Mouse (Mus musculus) ES-Bruce4 (cell line): ENCODE results near the gene Arap2. TPM values are rescaled to one million over a fixed set of nuclear protein-coding genes. Genes with fewer than 3 reads are reported as not detected.
A peak's percentile ranks its signal among the peaks of the same experiment; 100 is the strongest.

Experiments
- H3K27ac ChIP-seq: 2 replicates; pipeline ENCODE4 v1.5.1; 2012; ENCODE audit warnings: low read length, inconsistent platforms; ENCODE audit not compliant: insufficient read depth
- H3K27me3 ChIP-seq: 2 replicates; pipeline ENCODE4 v1.6.1; 2012; ENCODE audit warnings: mild to moderate bottlenecking, low read length, inconsistent platforms; ENCODE audit not compliant: control insufficient read depth, poor library complexity, insufficient read depth, severe bottlenecking
- H3K36me3 ChIP-seq: 2 replicates; pipeline ENCODE4 v1.6.1; 2012; ENCODE audit warnings: inconsistent platforms, mild to moderate bottlenecking, low read length, moderate library complexity; ENCODE audit not compliant: control insufficient read depth, poor library complexity, insufficient read depth, severe bottlenecking
- H3K4me1 ChIP-seq: one replicate; pipeline ENCODE4 v1.8.1; 2011; ENCODE audit warnings: low read length; ENCODE audit not compliant: control insufficient read depth, insufficient read depth
- H3K4me3 ChIP-seq: 2 replicates; pipeline ENCODE4 v1.5.1; 2011; ENCODE audit warnings: low read depth, mild to moderate bottlenecking, low read length
- H3K9ac ChIP-seq: 2 replicates; pipeline ENCODE4 v1.6.1; 2012; ENCODE audit warnings: low read depth, mild to moderate bottlenecking, inconsistent platforms; ENCODE audit not compliant: poor library complexity, severe bottlenecking
- H3K9me3 ChIP-seq: replicated peaks from 2 replicates; pipeline ENCODE4 v1.6.1; 2012; ENCODE audit warnings: mild to moderate bottlenecking, low read length, inconsistent platforms; ENCODE audit not compliant: control insufficient read depth, poor library complexity, insufficient read depth, severe bottlenecking
- CTCF ChIP-seq: IDR thresholded peaks from one replicate; pipeline ENCODE4 v1.8.1; 2011; ENCODE audit warnings: low read depth, low read length
- EP300 ChIP-seq: IDR thresholded peaks from 2 replicates; pipeline ENCODE4 v1.6.1; 2011; ENCODE audit warnings: low read depth, low read length; ENCODE audit not compliant: insufficient read depth
- POLR2A ChIP-seq: IDR thresholded peaks from one replicate; pipeline ENCODE4 v1.8.1; 2011; ENCODE audit warnings: low read length; ENCODE audit not compliant: insufficient read depth
- polyA plus RNA-seq: library from polyadenylated mRNA; stranded (reverse); fragments of >200 nt; gene quantifications from 2 replicates; pipeline ENCODE4 v1.2.4, GENCODE M21; 2011; ENCODE audit warnings: low read depth; ENCODE audit not compliant: missing spikeins, insufficient read depth, insufficient read length

The Arap2 gene
- polyA plus RNA-seq, 1 experiment, result 36.8 TPM

DNA sequence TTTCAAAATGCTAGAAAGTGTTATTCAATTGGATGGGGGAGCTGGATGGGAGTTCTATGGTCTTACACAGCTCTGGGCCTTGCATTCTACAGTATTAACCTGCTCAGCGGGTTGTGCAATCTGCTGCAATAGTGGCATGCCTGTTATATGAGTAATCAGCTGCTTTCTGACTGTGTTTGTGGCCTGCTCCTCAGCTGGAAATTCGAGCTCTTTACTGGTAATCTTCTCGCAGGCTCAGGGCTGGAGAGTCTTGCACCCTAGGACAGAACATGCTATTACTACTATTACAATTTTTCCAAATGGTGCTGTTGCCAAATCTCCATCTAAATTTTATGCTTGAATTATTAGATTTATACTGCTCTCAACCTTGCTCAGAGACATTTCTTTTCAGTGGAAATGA lies 20.9 kb upstream of the Arap2 start:
- H3K9ac ChIP-seq, result no peak overlapping the region
- H3K27me3 ChIP-seq, result no peaks in the 10 kb centered on the region
- no peak overlapping the region for H3K27ac ChIP-seq
- no peaks in the 10 kb centered on the region for H3K36me3 ChIP-seq
- H3K9me3 ChIP-seq, result no peaks in the 10 kb centered on the region
- H3K4me1 ChIP-seq, result no peaks in the 10 kb centered on the region
- TF ChIP-seq CTCF (no peak), POLR2A (no peak), EP300 (no peak)
- H3K4me3 ChIP-seq, result no peak overlapping the region

DNA sequence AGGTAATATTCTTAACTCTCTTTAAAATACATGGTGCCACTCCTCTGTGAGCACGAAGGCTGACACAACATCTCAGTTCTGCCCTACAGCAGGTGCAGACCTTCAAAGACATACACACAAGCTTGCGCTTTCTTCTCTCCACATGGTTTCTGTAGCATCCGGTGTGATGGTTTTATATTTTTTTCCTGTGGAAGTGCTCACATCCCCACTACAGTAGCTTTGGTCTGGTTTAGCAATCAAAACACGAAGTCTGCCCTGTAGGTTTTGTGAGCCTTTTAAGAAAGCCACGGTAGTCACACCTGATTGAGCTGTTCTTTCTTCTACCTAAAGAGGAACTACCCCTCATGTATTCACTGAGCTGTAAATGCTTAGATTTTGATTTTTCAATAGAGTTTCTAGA lies 12.7 kb upstream of the Arap2 start:
- no peak overlapping the region for H3K27ac ChIP-seq
- H3K4me1 ChIP-seq, result no peaks in the 10 kb centered on the region
- H3K9ac ChIP-seq, result no peak overlapping the region
- H3K4me3 ChIP-seq, result no peak overlapping the region
- H3K27me3 ChIP-seq, result no peaks in the 10 kb centered on the region
- H3K9me3 ChIP-seq, result no peaks in the 10 kb centered on the region
- no peaks in the 10 kb centered on the region for H3K36me3 ChIP-seq
- TF ChIP-seq CTCF (no peak), POLR2A (no peak), EP300 (no peak)

DNA sequence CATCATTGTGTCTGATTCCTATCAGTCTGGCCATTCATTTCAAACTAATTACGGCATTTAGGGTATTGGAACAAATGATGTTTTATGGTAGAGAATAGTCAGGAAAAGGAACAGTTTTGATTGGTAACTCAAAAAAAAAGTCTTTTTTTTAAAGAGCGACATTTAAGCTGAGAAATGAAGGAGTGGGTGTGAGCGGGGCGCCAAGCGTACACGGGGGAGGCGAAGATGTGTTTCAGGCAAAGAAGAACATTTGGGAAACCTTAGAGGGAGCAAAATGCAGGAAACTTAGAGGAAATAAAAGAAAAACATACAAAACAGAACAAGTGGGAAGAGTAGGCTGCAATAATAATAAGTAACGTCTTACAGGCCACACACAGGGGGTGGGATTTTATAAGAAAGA lies 11.8 kb upstream of the Arap2 start:
- H3K27me3 ChIP-seq, result no peaks in the 10 kb centered on the region
- no peaks in the 10 kb centered on the region for H3K4me1 ChIP-seq
- no peak overlapping the region for H3K9ac ChIP-seq
- H3K36me3 ChIP-seq, result no peaks in the 10 kb centered on the region
- no peak overlapping the region for H3K4me3 ChIP-seq
- no peak for TF ChIP-seq POLR2A
- no peak for TF ChIP-seq EP300
- TF ChIP-seq CTCF, result no peak
- H3K27ac ChIP-seq, result no peak overlapping the region
- H3K9me3 ChIP-seq, result no peaks in the 10 kb centered on the region

DNA sequence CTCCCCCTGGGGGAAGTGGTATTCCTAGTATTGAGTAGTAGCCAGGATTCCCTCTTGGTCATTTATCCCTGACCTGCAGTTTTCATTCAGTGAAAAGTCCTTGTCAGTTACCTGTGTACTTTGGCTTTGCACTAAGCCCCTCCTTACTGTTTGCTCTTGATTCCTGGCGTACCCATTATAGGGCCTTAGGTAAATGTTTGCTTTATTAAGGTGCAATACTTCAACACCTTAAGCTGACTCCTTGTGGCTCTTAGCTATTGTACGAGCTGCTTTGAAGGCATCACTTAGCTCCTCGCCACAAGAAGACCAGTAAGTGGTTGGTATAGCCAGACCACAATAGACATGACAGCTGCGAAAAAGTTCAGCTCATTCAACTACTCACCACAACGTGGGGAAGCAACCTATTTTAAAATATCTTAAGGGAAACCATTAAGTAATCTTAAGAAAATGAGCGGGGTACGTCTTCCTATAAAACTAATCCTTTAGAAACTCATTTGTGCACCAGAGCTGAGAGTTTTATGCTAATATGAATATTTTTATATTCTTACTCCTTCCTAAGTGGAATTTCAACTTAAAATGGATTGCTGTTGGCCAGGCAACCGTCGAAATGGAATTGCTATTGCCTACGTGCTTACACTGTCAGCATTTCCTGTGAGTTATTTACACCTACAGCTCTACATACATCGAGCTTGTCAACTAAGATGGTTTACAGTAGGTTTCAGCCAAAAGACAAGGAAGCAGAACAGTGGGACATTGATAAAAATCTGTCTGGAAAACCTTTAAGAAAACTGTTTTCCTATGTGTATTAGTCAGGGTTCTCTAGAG lies 6.0 kb upstream of the Arap2 start:
- H3K4me1 ChIP-seq, result no peaks in the 10 kb centered on the region
- H3K27ac ChIP-seq, result no peak overlapping the region
- no peak overlapping the region for H3K4me3 ChIP-seq
- no peaks in the 10 kb centered on the region for H3K27me3 ChIP-seq
- no peak overlapping the region for H3K9ac ChIP-seq
- TF ChIP-seq CTCF (no peak), POLR2A (no peak), EP300 (no peak)
- no peaks in the 10 kb centered on the region for H3K9me3 ChIP-seq
- no peaks in the 10 kb centered on the region for H3K36me3 ChIP-seq

DNA sequence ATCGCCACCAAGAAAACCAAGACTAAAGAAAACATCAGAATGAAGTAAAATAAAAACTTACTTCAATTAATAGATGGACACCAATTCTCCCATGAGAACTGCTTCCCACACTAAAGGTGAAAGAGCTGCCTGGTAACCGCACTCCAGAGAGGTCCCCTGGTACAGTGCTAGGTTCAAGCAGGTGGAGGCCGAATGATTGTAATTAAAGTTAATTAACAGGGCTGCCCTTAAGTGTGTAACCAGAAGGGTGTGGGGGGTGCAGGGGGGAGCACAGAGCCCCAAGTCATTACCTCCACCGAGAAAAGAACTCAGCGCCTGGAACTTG lies 538 bp downstream of the Arap2 start:
- Histone ChIP-seq H3K36me3 (no peaks in the 10 kb centered on the region), H3K27me3 (no peaks in the 10 kb centered on the region), H3K4me1 (peaks cover 3% of the 10 kb centered on the region), H3K4me3 (peak overlapping the region; percentile 95), H3K9ac (peak overlapping the region; percentile 89), H3K9me3 (no peaks in the 10 kb centered on the region), H3K27ac (peak overlapping the region; percentile 82)
- TF ChIP-seq POLR2A, result no peak
- no peak for TF ChIP-seq CTCF
- TF ChIP-seq EP300, result no peak

DNA sequence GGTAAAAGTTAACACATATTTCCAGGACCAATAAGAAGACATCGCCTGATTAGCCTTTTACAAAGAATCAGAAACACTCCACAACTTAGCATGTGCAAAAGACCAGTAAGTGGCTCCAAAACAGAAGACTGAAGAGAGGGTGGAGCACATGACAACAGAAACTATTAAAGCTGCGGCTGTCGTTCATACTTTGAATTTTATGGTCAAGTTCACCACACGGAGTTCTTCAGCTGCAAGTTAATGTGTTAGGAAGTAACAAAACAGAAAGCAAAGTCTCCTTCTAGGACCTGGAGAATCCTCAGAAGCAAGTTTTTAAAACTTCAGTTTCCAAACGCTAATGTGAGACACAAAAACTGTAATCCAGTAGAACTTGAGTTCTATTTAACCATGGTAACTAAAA lies 1.8 kb downstream of the Arap2 start:
- Histone ChIP-seq H3K36me3 (no peaks in the 10 kb centered on the region), H3K27ac (no peak overlapping the region), H3K4me3 (no peak overlapping the region), H3K9me3 (no peaks in the 10 kb centered on the region), H3K27me3 (no peaks in the 10 kb centered on the region), H3K4me1 (peaks cover 3% of the 10 kb centered on the region), H3K9ac (no peak overlapping the region)
- TF ChIP-seq CTCF (no peak), EP300 (no peak)
